Mouse (Mus musculus) hindbrain, embryonic 11.5 days (tissue): ENCODE results near the gene Fastkd5. TPM values are rescaled to one million over a fixed set of nuclear protein-coding genes. Genes with fewer than 3 reads are reported as not detected.
"Not testable (repeated sequence)": the region's sequence is repeated elsewhere in the genome, so short reads cannot be mapped to it uniquely, and the experiment has no call there.

Experiments used
- ATAC-seq: fragments of 200-750 bp; cut with Nextera tagmentation; 2 replicates; pipeline ENCODE4 v1.8.0; 2017; ENCODE audit warnings: mild to moderate bottlenecking, moderate TSS enrichment, moderate library complexity; ENCODE audit not compliant: low FRiP score
- DNase-seq: peaks from one replicate; pipeline ENCODE4 v3.0.0-alpha.2; 2015; ENCODE audit warnings: low spot score
- H3K27ac ChIP-seq: fragments of 300-500 bp; sonication (generic); 2 replicates; pipeline ENCODE4 v1.5.1; 2014; ENCODE audit warnings: mild to moderate bottlenecking, low read depth, low read length
- H3K27me3 ChIP-seq: fragments of 300-500 bp; sonication (generic); 2 replicates; pipeline ENCODE4 v1.6.1; 2014; ENCODE audit warnings: mild to moderate bottlenecking, low read length, moderate library complexity, mixed read lengths; ENCODE audit not compliant: control insufficient read depth, insufficient read depth
- H3K36me3 ChIP-seq: fragments of 300-500 bp; sonication (generic); 2 replicates; pipeline ENCODE4 v1.6.1; 2014; ENCODE audit warnings: mild to moderate bottlenecking, low read length, moderate library complexity, mixed read lengths; ENCODE audit not compliant: control insufficient read depth, insufficient read depth
- H3K4me1 ChIP-seq: fragments of 300-500 bp; sonication (generic); replicated peaks from 2 replicates; pipeline ENCODE4 v1.6.1; 2014; ENCODE audit warnings: low read length, mixed read lengths; ENCODE audit not compliant: control insufficient read depth, insufficient read depth
- H3K4me2 ChIP-seq: fragments of 300-500 bp; sonication (generic); replicated peaks from 2 replicates; pipeline ENCODE4 v1.6.1; 2014; ENCODE audit warnings: mild to moderate bottlenecking, low read depth, low read length
- H3K4me3 ChIP-seq: fragments of 300-500 bp; sonication (generic); 2 replicates; pipeline ENCODE4 v1.5.1; 2014; ENCODE audit warnings: low read depth, low read length
- H3K9ac ChIP-seq: fragments of 300-500 bp; sonication (generic); 2 replicates; pipeline ENCODE4 v1.6.1; 2014; ENCODE audit warnings: low read depth, low read length
- H3K9me3 ChIP-seq: fragments of 300-500 bp; sonication (generic); 2 replicates; pipeline ENCODE4 v1.6.1; 2016; ENCODE audit warnings: low read length; ENCODE audit not compliant: control insufficient read depth
- WGBS: fragments of 180-500 bp; shearing (Covaris S2); extraction: QIAGEN DNeasy Blood & Tissue Kit; methylation state at CpG from one replicate; pipeline ENCODE4 v1.1.7; 2014; 5-methylcytosine and 5-hydroxymethylcytosine counted together
- polyA plus RNA-seq: library from polyadenylated mRNA; unstranded; fragments of >200 nt; fragmentation: Nextera tagmentation; extraction: Ambion mirVana; gene quantifications from 2 replicates; pipeline ENCODE4 v1.2.1, GENCODE M21; 2014

Gene Fastkd5
- polyA plus RNA-seq, 1 experiment from 2014 or later = 20.2 TPM

- ATAC-seq = no peak
- no peak overlapping the region for H3K27ac ChIP-seq
- DNase-seq = no peak
- no peak overlapping the region for H3K4me2 ChIP-seq
- WGBS = 92% methylated on average over 9 of the region's 9 CpGs
- no peaks in the 10 kb centered on the region for H3K4me1 ChIP-seq
- H3K27me3 ChIP-seq = no peaks in the 10 kb centered on the region
- no peaks in the 10 kb centered on the region for H3K9me3 ChIP-seq
- H3K36me3 ChIP-seq = peaks cover 2% of the 10 kb centered on the region; the same call in 1 of the 2 replicates
- no peak overlapping the region for H3K4me3 ChIP-seq
- H3K9ac ChIP-seq = no peak overlapping the region
Observed at GRCm38 (mm10) chr2:130656536-130656935, 26.7 kb upstream of the Fastkd5 start.

DNA sequence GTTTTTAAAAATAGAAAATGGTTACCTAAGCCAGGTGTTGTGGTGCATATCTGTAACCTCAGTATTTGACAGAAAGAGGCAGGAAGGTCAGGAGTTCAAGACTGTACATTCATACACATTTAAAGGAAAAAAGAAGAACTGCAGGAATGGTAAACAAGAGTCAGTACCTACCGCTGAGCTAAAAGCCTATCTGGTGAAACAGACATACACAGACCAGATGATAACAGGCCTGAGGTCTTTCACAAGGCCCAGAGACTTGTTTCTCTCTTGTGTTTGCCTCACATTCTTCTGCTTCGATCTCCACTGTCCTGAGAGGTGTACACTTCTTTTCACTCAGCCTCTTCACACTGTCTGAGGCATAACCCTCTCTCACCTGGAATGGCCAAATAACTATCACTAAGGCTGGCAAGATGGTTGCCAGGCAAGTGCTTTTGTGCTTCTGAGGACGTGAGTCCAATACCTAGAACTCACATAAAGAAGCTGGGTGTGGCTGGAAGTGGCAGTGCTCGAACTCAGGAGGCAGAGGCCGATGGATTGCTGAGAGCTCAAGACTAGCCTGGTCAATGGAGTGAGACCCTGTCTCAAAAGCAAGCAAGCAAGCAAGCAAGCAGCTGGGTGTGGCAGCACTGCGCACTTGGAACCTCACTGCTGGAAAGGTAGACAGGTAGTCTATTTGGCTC, 26.0 kb upstream of the Fastkd5 start:
- H3K9me3 ChIP-seq = no peaks in the 10 kb centered on the region
- no peak overlapping the region for H3K27ac ChIP-seq
- WGBS = 87% methylated on average over 6 of the region's 6 CpGs
- no peak overlapping the region for H3K4me3 ChIP-seq
- no peak overlapping the region for H3K9ac ChIP-seq
- no peaks in the 10 kb centered on the region for H3K27me3 ChIP-seq
- no peak overlapping the region for H3K4me2 ChIP-seq
- ATAC-seq = no peak
- H3K36me3 ChIP-seq = no peaks in the 10 kb centered on the region; the same call in 1 of the 2 replicates
- no peaks in the 10 kb centered on the region for H3K4me1 ChIP-seq
- DNase-seq = no peak

DNA sequence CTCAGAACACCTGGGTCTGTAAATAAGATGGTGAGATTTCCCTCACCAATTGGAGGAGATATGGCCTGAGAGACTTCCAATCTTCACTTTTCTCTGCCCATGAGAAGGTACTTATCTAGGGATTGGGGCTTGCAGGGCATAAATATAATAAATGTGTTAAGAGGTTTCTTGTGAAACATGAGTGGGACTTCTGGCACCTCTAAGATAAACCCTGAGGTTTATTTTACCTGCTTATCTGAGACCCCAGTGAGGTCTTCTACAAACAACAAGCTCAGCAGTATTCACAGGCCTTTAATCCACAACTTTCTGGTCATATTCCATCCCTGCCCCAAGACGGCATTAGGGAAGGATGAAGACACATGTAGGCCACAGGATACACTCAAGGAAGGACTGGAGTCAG, 23.9 kb upstream of the Fastkd5 start:
- 97% methylated on average over 1 of the region's 1 CpGs for WGBS
- Histone ChIP-seq H3K4me1 (no peaks in the 10 kb centered on the region), H3K36me3 (no peaks in the 10 kb centered on the region), H3K4me2 (no peak overlapping the region), H3K27me3 (no peaks in the 10 kb centered on the region), H3K9me3 (no peaks in the 10 kb centered on the region), H3K9ac (no peak overlapping the region), H3K4me3 (no peak overlapping the region), H3K27ac (no peak overlapping the region)
- ATAC-seq = no peak
- DNase-seq = no peak

GRCm38 (mm10) chr2:130653303-130653702, 23.5 kb upstream of the Fastkd5 start:
- no peaks in the 10 kb centered on the region for H3K27me3 ChIP-seq
- no peak overlapping the region for H3K4me3 ChIP-seq
- DNase-seq (no peak), ATAC-seq (no peak)
- H3K4me1 ChIP-seq = no peaks in the 10 kb centered on the region
- no peaks in the 10 kb centered on the region for H3K9me3 ChIP-seq
- no peak overlapping the region for H3K27ac ChIP-seq
- no peak overlapping the region for H3K9ac ChIP-seq
- 96% methylated on average over 2 of the region's 2 CpGs for WGBS
- H3K4me2 ChIP-seq = no peak overlapping the region
- no peaks in the 10 kb centered on the region for H3K36me3 ChIP-seq

DNA sequence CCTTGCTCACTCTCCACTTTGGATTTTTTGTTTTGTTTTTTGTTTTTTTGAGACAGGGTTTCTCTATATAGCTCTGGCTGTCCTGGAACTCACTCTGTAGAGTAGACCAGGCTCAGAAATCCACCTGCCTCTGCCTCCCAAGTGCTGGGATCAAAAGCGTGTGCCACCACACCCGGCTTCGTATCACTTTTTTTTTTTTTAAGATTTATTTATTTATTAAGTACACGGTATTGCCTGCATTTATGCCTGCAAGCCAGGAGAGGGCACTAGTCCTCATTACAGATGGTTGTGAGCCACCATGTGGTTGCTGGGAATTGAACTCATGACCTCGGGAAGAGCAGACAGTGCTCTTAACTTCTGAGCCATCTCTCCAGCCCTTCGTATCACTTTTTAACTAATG, 19.2 kb upstream of the Fastkd5 start:
- 84% methylated on average over 6 of the region's 6 CpGs for WGBS

DNA sequence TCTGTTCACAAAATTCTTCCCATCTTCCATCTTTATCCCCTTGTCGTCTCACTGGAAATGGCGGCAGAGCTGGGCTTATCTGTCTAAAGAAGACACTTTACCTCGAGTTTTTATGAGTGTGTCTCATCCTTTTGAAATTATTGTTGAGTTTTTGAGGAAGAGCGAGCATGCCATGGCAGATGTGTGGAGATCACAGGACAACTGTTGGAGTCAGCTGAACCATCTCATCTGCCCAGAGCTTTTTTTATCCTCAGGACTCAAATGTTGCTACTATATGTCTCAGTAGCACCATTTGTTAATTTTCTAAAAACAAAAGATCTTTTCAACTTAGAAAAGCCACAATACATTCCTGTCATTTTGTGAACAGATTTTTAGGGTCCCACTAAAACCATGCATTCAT, 15.4 kb upstream of the Fastkd5 start:
- ATAC-seq = no peak
- DNase-seq = no peak
- no peaks in the 10 kb centered on the region for H3K36me3 ChIP-seq
- WGBS = 86% methylated on average over 4 of the region's 4 CpGs
- no peak overlapping the region for H3K9ac ChIP-seq
- H3K9me3 ChIP-seq = no peaks in the 10 kb centered on the region
- no peak overlapping the region for H3K4me3 ChIP-seq
- no peak overlapping the region for H3K27ac ChIP-seq
- H3K27me3 ChIP-seq = peaks cover 2% of the 10 kb centered on the region; the same call in 1 of the 2 replicates
- no peak overlapping the region for H3K4me2 ChIP-seq
- peaks cover 2% of the 10 kb centered on the region; the same call in 1 of the 2 replicates for H3K4me1 ChIP-seq

More for the DNA sequence above, 19.2 kb upstream of the Fastkd5 start:
- H3K9me3 ChIP-seq, ATAC-seq, H3K27me3 ChIP-seq, H3K27ac ChIP-seq, H3K36me3 ChIP-seq, H3K9ac ChIP-seq, H3K4me3 ChIP-seq, H3K4me1 ChIP-seq, H3K4me2 ChIP-seq, DNase-seq: not testable (repeated sequence)

- WGBS = 3% methylated on average over 40 of the region's 40 CpGs
- ATAC-seq (peak; percentile 96), DNase-seq (peak; percentile 96)
- Histone ChIP-seq H3K27ac (peak within 1 kb of the TSS; percentile 39; the same call in 1 of the 2 replicates), H3K4me3 (peak within 1 kb of the TSS; percentile 64), H3K9me3 (no peaks in the 10 kb centered on the region), H3K4me1 (peaks cover 2% of the 10 kb centered on the region; the same call in 1 of the 2 replicates), H3K9ac (peak within 1 kb of the TSS; percentile 73), H3K4me2 (peak within 1 kb of the TSS; percentile 98), H3K27me3 (peaks cover 9% of the 10 kb centered on the region; the same call in 1 of the 2 replicates), H3K36me3 (no peaks in the 10 kb centered on the region)
Observed at GRCm38 (mm10) chr2:130642684-130643369, 13.0 kb upstream of the Fastkd5 start, which contains the start of gene Lzts3. Lzts3 (minus strand) TSS chr2:130642803.

DNA sequence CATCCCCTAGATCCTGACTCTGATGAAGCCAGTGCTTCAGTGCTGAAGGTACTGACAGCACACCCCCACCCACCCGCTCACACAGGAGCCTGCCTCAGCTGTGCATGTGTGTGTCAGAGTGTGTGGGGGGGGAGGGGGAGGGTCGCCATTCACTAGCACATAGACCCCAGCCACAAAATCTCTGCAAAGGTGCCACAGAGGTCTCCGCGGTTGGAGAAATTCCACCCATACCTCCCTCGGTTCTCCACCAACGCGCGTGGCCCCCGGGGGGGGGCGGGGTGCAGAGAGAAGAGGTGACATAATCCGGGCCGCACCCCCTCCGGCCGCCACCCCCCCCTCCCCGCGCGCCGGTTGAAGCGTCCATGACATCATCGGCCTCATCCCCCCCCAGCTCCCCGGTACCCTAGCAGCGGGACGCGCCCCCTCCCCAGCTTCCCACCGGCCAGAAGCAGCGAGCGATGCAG, 12.4 kb upstream of the Fastkd5 start:
- Histone ChIP-seq H3K9ac (peak overlapping the region; percentile 73), H3K27ac (peak overlapping the region; percentile 39; the same call in 1 of the 2 replicates), H3K36me3 (no peaks in the 10 kb centered on the region), H3K4me3 (peak overlapping the region; percentile 64), H3K9me3 (no peaks in the 10 kb centered on the region), H3K4me2 (peak overlapping the region; percentile 98), H3K27me3 (peaks cover 13% of the 10 kb centered on the region), H3K4me1 (peaks cover 2% of the 10 kb centered on the region; the same call in 1 of the 2 replicates)
- DNase-seq (peak; percentile 52), ATAC-seq (peak; percentile 74)
- 0% methylated on average over 19 of the region's 27 CpGs for WGBS
